Mouse (Mus musculus) G1E (cell line): Measurements from ENCODE around the gene Higd1a. TPM values are rescaled to one million over a fixed set of nuclear protein-coding genes. Genes with fewer than 3 reads are reported as not detected.

Source experiments
- ATAC-seq: 2 replicates; pipeline ENCODE4 v1.8.0; 2016; ENCODE audit warnings: mild to moderate bottlenecking; ENCODE audit not compliant: insufficient number of reproducible peaks, poor library complexity, low FRiP score, severe bottlenecking; ENCODE audit errors: extremely low read depth
- DNase-seq: peaks from one replicate; pipeline ENCODE4 v3.0.0; 2012; ENCODE audit warnings: low spot score
- H3K27me3 ChIP-seq: 2 replicates; pipeline ENCODE4 v1.6.1; 2012; ENCODE audit warnings: mild to moderate bottlenecking, low read length, inconsistent platforms; ENCODE audit not compliant: insufficient read depth
- H3K36me3 ChIP-seq: replicated peaks from 2 replicates; pipeline ENCODE3; 2012; ENCODE audit warnings: mild to moderate bottlenecking, inconsistent platforms
- H3K4me1 ChIP-seq: 2 replicates; pipeline ENCODE4 v1.6.1; 2012; ENCODE audit warnings: low read depth, low read length, inconsistent platforms, mixed read lengths; ENCODE audit not compliant: insufficient read depth
- H3K4me3 ChIP-seq: 2 replicates; pipeline ENCODE4 v1.5.1; 2012; ENCODE audit warnings: low read depth, mild to moderate bottlenecking, inconsistent platforms, low read length, moderate library complexity, mixed read lengths
- H3K9me3 ChIP-seq: replicated peaks from 2 replicates; pipeline ENCODE4 v1.6.1; 2012; ENCODE audit warnings: inconsistent platforms
- CTCF ChIP-seq: IDR thresholded peaks from 2 replicates; pipeline ENCODE4 v1.5.1; 2012; ENCODE audit warnings: low read depth, low read length, inconsistent platforms, mixed read lengths
- GATA1 ChIP-seq: IDR thresholded peaks from 2 replicates; pipeline ENCODE4 v1.6.1; 2012; ENCODE audit warnings: borderline replicate concordance, low read length, inconsistent platforms, mixed read lengths
- GATA2 ChIP-seq: IDR thresholded peaks from 2 replicates; pipeline ENCODE4 v1.6.1; 2012; ENCODE audit warnings: low read depth, low read length, inconsistent platforms, borderline replicate concordance
- POLR2AphosphoS5 ChIP-seq: IDR thresholded peaks from 2 replicates; pipeline ENCODE4 v1.6.1; 2012; ENCODE audit warnings: low read depth, low read length, inconsistent platforms; ENCODE audit not compliant: insufficient replicate concordance
- TAL1 ChIP-seq: conservative IDR thresholded peaks from 2 replicates; pipeline ENCODE4 v1.6.1; 2012; ENCODE audit warnings: low read depth, low read length, inconsistent platforms, mixed read lengths
- polyA plus RNA-seq: library from polyadenylated mRNA; stranded (reverse); fragments of >175 nt; gene quantifications from 2 replicates; pipeline ENCODE4 v1.2.3, GENCODE M21; 2012
- total RNA-seq, 2 experiments: library from RNA; stranded (forward) in 1 of 2; stranded (reverse) in 1 of 2; fragments of 200-1000 nt in 1 of 2; fragments of >200 nt in 1 of 2; fragmentation: Nextera tagmentation in 1 of 2; gene quantifications; 2 replicates each; pipeline ENCODE4 v1.2.3; 2014 to 2017

Higd1a gene
- total and polyA plus RNA-seq, 3 experiments: 54.5 to 114 (median 73.3) TPM

DNA sequence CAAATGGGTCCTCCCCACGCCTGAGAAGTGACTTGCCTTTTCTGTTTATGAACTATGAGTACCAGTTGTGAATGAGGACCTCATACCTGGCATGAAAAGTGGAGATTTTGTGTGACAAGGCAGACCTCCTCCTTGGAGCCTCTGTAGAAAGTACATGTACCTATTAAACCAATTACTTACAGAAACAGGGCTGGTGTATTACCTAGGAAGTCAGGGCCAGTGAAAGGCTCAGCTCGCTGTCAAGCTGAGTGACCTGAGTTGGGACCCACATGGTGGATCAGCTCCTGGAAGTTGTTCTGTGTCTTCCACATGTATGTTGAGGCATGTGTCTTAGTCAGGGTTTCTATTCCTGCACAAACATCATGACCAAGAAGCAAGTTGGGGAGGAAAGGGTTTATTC, 2.8 kb upstream of the Higd1a start:
- H3K27me3 ChIP-seq: peaks cover 4% of the 10 kb centered on the region; the same call in 1 of the 2 replicates
- no peak for DNase-seq
- no peak overlapping the region for H3K4me3 ChIP-seq
- H3K36me3 ChIP-seq: peaks cover 15% of the 10 kb centered on the region
- H3K4me1 ChIP-seq: peaks cover 30% of the 10 kb centered on the region
- ATAC-seq: no peak
- H3K9me3 ChIP-seq: no peaks in the 10 kb centered on the region
- TF ChIP-seq CTCF: no peak
- TF ChIP-seq GATA2: no peak
- no peak for TF ChIP-seq POLR2AphosphoS5
- TF ChIP-seq TAL1: no peak
- no peak for TF ChIP-seq GATA1

- DNase-seq: no peak
- ATAC-seq: no peak
Measured at GRCm38 (mm10) chr9:121859345-121859744, 1.2 kb upstream of the Higd1a start.

GRCm38 (mm10) chr9:121857474-121858152, 549 bp downstream of the Higd1a start:
- Histone ChIP-seq H3K36me3 (peaks cover 46% of the 10 kb centered on the region), H3K4me3 (peak overlapping the region; percentile 97), H3K4me1 (peaks cover 52% of the 10 kb centered on the region), H3K9me3 (no peaks in the 10 kb centered on the region), H3K27me3 (no peaks in the 10 kb centered on the region)
- TF ChIP-seq GATA1 (no peak), POLR2AphosphoS5 (no peak), TAL1 (no peak), CTCF (no peak), GATA2 (no peak)
- DNase-seq (peak; percentile 98), ATAC-seq (peak; percentile 95)

More at GRCm38 (mm10) chr9:121859345-121859744, 1.2 kb upstream of the Higd1a start:
- Histone ChIP-seq H3K27me3 (no peaks in the 10 kb centered on the region), H3K4me3 (no peak overlapping the region; the same call in 1 of the 2 replicates), H3K36me3 (peaks cover 30% of the 10 kb centered on the region), H3K4me1 (peaks cover 41% of the 10 kb centered on the region), H3K9me3 (no peaks in the 10 kb centered on the region)
- TF ChIP-seq POLR2AphosphoS5: no peak
- TF ChIP-seq TAL1: peak; percentile 70
- TF ChIP-seq GATA1: no peak

DNA sequence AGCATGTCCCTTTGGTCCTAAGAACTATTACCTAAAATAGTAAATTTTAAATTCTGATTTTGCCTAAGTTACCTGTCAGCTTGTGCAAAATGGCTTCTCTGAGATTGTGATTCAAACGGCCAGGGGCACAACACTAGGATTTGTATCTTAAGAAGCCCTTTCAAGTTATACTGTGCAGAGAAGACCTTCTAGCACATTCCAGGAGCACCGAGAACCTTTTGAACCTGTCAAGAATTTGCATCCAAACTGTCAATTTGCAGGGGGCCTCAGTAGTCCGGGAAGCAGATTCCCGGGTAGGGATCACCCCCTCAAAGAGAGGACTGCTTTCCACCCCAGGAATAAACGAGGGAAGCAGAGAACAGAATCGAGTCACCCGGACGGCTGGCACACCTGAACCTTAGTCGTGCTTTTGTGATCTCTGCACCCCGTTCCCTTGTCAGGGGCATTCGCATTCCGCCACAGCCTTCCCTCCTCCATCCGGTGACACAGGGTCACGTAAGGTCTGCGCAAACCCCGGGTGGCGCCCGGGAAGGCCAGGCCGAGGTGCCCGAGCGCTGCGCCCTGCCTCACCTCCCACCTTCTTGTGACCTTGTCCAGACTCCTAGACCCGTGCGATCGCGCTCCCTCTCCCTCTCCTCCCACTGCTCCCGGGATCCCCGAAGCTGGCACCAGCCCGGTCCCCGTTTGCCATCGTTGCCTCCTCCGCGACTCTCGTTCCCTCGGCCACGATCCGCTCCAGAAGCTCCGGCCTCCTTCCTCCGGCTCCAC, 1.3 kb downstream of the Higd1a start:
- H3K27me3 ChIP-seq: no peaks in the 10 kb centered on the region
- DNase-seq (no peak), ATAC-seq (no peak)
- peaks cover 53% of the 10 kb centered on the region for H3K36me3 ChIP-seq
- H3K4me3 ChIP-seq: peak overlapping the region; percentile 97
- H3K9me3 ChIP-seq: no peaks in the 10 kb centered on the region
- no peak for TF ChIP-seq GATA1
- TF ChIP-seq CTCF: no peak
- TF ChIP-seq TAL1: no peak
- no peak for TF ChIP-seq POLR2AphosphoS5
- no peak for TF ChIP-seq GATA2
- H3K4me1 ChIP-seq: peaks cover 56% of the 10 kb centered on the region

DNA sequence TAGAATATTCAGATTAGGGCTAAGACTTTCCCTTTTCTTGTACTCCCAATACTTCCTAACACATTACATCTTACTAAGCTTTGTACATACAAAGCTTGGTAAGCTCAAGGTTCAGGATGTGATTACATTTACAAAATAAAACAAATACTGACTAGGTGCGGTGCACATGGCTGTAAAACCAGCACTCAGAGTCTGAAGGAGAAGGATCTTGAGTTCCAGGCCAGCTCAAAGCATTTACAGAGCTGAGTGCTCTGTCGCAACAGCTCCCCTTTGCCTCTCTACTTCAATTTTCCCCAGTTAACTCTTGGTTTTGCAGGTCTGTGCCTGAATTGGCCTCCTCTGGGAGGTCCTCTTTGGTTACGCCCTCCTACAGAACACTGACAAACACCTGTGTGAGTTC, 3.9 kb downstream of the Higd1a start:
- Histone ChIP-seq H3K36me3 (peaks cover 70% of the 10 kb centered on the region), H3K4me3 (peak overlapping the region; percentile 16; the same call in 1 of the 2 replicates), H3K27me3 (no peaks in the 10 kb centered on the region), H3K4me1 (peaks cover 56% of the 10 kb centered on the region), H3K9me3 (no peaks in the 10 kb centered on the region)
- no peak for TF ChIP-seq TAL1
- TF ChIP-seq CTCF: no peak
- TF ChIP-seq GATA1: no peak
- TF ChIP-seq GATA2: no peak
- TF ChIP-seq POLR2AphosphoS5: no peak
- no peak for ATAC-seq
- no peak for DNase-seq

DNA sequence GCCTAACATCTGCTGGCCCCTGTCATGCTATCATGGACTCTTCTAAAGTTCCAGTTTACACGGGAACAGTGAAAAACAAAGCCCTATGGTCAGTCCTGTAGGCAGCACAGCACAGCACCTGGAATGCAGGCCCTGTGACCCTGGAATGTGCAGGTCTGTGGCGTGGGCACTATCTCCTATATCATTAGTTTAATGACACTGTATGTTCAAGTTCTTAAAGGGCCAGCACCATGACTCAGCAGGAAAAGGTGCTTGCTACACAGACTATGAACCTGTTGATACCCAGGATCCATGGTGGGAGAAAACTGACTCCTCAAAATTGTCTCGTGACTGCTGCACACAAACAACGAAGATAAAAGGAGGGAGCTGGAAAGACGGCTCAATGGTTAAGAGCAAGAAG, 10.3 kb downstream of the Higd1a start:
- DNase-seq (no peak), ATAC-seq (no peak)
- peaks cover 90% of the 10 kb centered on the region for H3K36me3 ChIP-seq
- peaks cover 47% of the 10 kb centered on the region for H3K4me1 ChIP-seq
- H3K4me3 ChIP-seq: no peak overlapping the region
- peaks cover 6% of the 10 kb centered on the region for H3K9me3 ChIP-seq
- H3K27me3 ChIP-seq: no peaks in the 10 kb centered on the region
- TF ChIP-seq GATA1 (no peak), CTCF (no peak)
